Mouse (Mus musculus) limb, embryonic 14.5 days (tissue): ENCODE measurements around the gene Pax6. TPM values are rescaled to one million over a fixed set of nuclear protein-coding genes. Genes with fewer than 3 reads are reported as not detected.
A peak's percentile ranks its signal among the peaks of the same experiment; 100 is the strongest.

ENCODE experiments used
- ATAC-seq: fragments of 200-750 bp; cut with Nextera tagmentation; 2 replicates; pipeline ENCODE4 v1.8.0; 2017; ENCODE audit warnings: low read depth, moderate number of reproducible peaks, moderate TSS enrichment; ENCODE audit not compliant: low FRiP score
- DNase-seq: peaks from one replicate; pipeline ENCODE4 v3.0.0-alpha.2; 2015; ENCODE audit warnings: low spot score
- H3K27ac ChIP-seq: fragments of 300-500 bp; sonication (generic); replicated peaks from 2 replicates; pipeline ENCODE4 v1.5.1; 2014; ENCODE audit warnings: low read depth, mild to moderate bottlenecking, low read length, moderate library complexity, mixed read lengths
- H3K27me3 ChIP-seq: fragments of 300-500 bp; sonication (generic); 2 replicates; pipeline ENCODE4 v1.6.1; 2014; ENCODE audit warnings: low read length, mixed read lengths; ENCODE audit not compliant: control insufficient read depth, insufficient read depth
- H3K36me3 ChIP-seq: fragments of 300-500 bp; sonication (generic); 2 replicates; pipeline ENCODE4 v1.6.1; 2014; ENCODE audit warnings: mild to moderate bottlenecking, low read length, moderate library complexity, mixed read lengths; ENCODE audit not compliant: control insufficient read depth, insufficient read depth
- H3K4me1 ChIP-seq: fragments of 300-500 bp; sonication (generic); 2 replicates; pipeline ENCODE4 v1.6.1; 2014; ENCODE audit warnings: antibody characterized with exemption, low read length, mixed read lengths; ENCODE audit not compliant: control insufficient read depth, insufficient read depth
- H3K4me2 ChIP-seq: fragments of 300-500 bp; sonication (generic); replicated peaks from 2 replicates; pipeline ENCODE4 v1.6.1; 2014; ENCODE audit warnings: low read depth, mild to moderate bottlenecking, low read length, moderate library complexity; ENCODE audit not compliant: severe bottlenecking
- H3K4me3 ChIP-seq: fragments of 300-500 bp; sonication (generic); replicated peaks from 2 replicates; pipeline ENCODE4 v1.5.1; 2014; ENCODE audit warnings: low read length
- H3K9ac ChIP-seq: fragments of 300-500 bp; sonication (generic); 2 replicates; pipeline ENCODE4 v1.6.1; 2014; ENCODE audit warnings: mild to moderate bottlenecking, low read depth, low read length, moderate library complexity; ENCODE audit not compliant: severe bottlenecking
- H3K9me3 ChIP-seq: fragments of 300-500 bp; sonication (generic); 2 replicates; pipeline ENCODE4 v1.6.1; 2016; ENCODE audit warnings: low read length; ENCODE audit not compliant: control insufficient read depth
- POLR2A ChIP-seq: fragments of 200-500 bp; IDR thresholded peaks from 2 replicates; pipeline ENCODE4 v1.8.0; 2012; ENCODE audit warnings: inconsistent platforms, mild to moderate bottlenecking, moderate library complexity, borderline replicate concordance; ENCODE audit not compliant: insufficient read depth, insufficient read length; ENCODE audit errors: extremely low read depth
- WGBS: fragments of 180-500 bp; shearing (Covaris S2); extraction: QIAGEN DNeasy Blood & Tissue Kit; methylation state at CpG from one replicate; pipeline ENCODE4 v1.1.7; 2014; 5-methylcytosine and 5-hydroxymethylcytosine counted together
- polyA plus RNA-seq, 2 experiments: library from polyadenylated mRNA; depleted of rRNA in 1 of 2; stranded (reverse) in 1 of 2; unstranded in 1 of 2; fragments of >200 nt; fragmentation: Nextera tagmentation in 1 of 2; extraction: Ambion mirVana in 1 of 2; gene quantifications; 2 replicates each; pipeline versions ENCODE4 v1.2.1 to v1.2.3; 2012 to 2014

Pax6 gene
- polyA plus RNA-seq, 2 experiments = 0.44 to 0.48 TPM

- H3K4me3 ChIP-seq = peak overlapping the region; percentile 21
- H3K9ac ChIP-seq = no peak overlapping the region
- no peak overlapping the region for H3K27ac ChIP-seq
- no peaks in the 10 kb centered on the region for H3K36me3 ChIP-seq
- peaks cover 90% of the 10 kb centered on the region for H3K27me3 ChIP-seq
- under 1% methylated on average over 41 of the region's 41 CpGs for WGBS
- H3K4me1 ChIP-seq = 0 out of 2 replicates have a peak, but pooled peaks cover 5% of the 10 kb centered on the region
- no peak for ATAC-seq
- no peak for TF ChIP-seq POLR2A
- H3K4me2 ChIP-seq = peak overlapping the region; percentile 26; the same call in 1 of the 2 replicates
- no peaks in the 10 kb centered on the region for H3K9me3 ChIP-seq
- DNase-seq = no peak
Observed at GRCm38 (mm10) chr2:105659926-105660873, 8.5 kb upstream of the Pax6 start.

GRCm38 (mm10) chr2:105660874-105661622, 7.7 kb upstream of the Pax6 start:
- no peak for DNase-seq
- H3K36me3 ChIP-seq = no peaks in the 10 kb centered on the region

GRCm38 (mm10) chr2:105661623-105662066, 7.1 kb upstream of the Pax6 start:
- DNase-seq = no peak

More at GRCm38 (mm10) chr2:105660874-105661622, 7.7 kb upstream of the Pax6 start:
- WGBS = 2% methylated on average over 26 of the region's 26 CpGs
- Histone ChIP-seq H3K27me3 (peaks cover 94% of the 10 kb centered on the region), H3K9ac (no peak overlapping the region), H3K4me2 (no peak overlapping the region), H3K4me3 (peak overlapping the region; percentile 21; the same call in 1 of the 2 replicates), H3K27ac (no peak overlapping the region), H3K4me1 (0 out of 2 replicates have a peak, but pooled peaks cover 5% of the 10 kb centered on the region), H3K9me3 (no peaks in the 10 kb centered on the region)
- no peak for TF ChIP-seq POLR2A
- ATAC-seq = no peak

GRCm38 (mm10) chr2:105662121-105662520, 6.6 kb upstream of the Pax6 start:
- no peak overlapping the region for H3K4me2 ChIP-seq
- peaks cover 94% of the 10 kb centered on the region for H3K27me3 ChIP-seq
- no peak overlapping the region for H3K27ac ChIP-seq
- no peak overlapping the region for H3K4me3 ChIP-seq
- DNase-seq = no peak
- no peak overlapping the region for H3K9ac ChIP-seq
- 0 out of 2 replicates have a peak, but pooled peaks cover 5% of the 10 kb centered on the region for H3K4me1 ChIP-seq
- TF ChIP-seq POLR2A = no peak
- no peak for ATAC-seq
- no peaks in the 10 kb centered on the region for H3K36me3 ChIP-seq
- WGBS = 2% methylated on average over 16 of the region's 16 CpGs
- H3K9me3 ChIP-seq = no peaks in the 10 kb centered on the region

More at GRCm38 (mm10) chr2:105661623-105662066, 7.1 kb upstream of the Pax6 start:
- no peak overlapping the region for H3K9ac ChIP-seq
- WGBS = under 1% methylated on average over 18 of the region's 18 CpGs
- no peak overlapping the region for H3K4me3 ChIP-seq
- no peaks in the 10 kb centered on the region for H3K9me3 ChIP-seq
- H3K27me3 ChIP-seq = peaks cover 94% of the 10 kb centered on the region
- 0 out of 2 replicates have a peak, but pooled peaks cover 5% of the 10 kb centered on the region for H3K4me1 ChIP-seq
- H3K4me2 ChIP-seq = no peak overlapping the region
- TF ChIP-seq POLR2A = no peak
- H3K36me3 ChIP-seq = no peaks in the 10 kb centered on the region
- no peak for ATAC-seq
- no peak overlapping the region for H3K27ac ChIP-seq

GRCm38 (mm10) chr2:105662606-105663005, 6.1 kb upstream of the Pax6 start:
- ATAC-seq = no peak
- no peak for DNase-seq
- H3K27ac ChIP-seq = no peak overlapping the region
- no peak for TF ChIP-seq POLR2A
- H3K4me2 ChIP-seq = no peak overlapping the region
- no peaks in the 10 kb centered on the region for H3K9me3 ChIP-seq
- 0 out of 2 replicates have a peak, but pooled peaks cover 5% of the 10 kb centered on the region for H3K4me1 ChIP-seq
- H3K4me3 ChIP-seq = no peak overlapping the region
- H3K9ac ChIP-seq = no peak overlapping the region
- no peaks in the 10 kb centered on the region for H3K36me3 ChIP-seq
- H3K27me3 ChIP-seq = peaks cover 95% of the 10 kb centered on the region
- WGBS = 2% methylated on average over 7 of the region's 7 CpGs
